Mouse (Mus musculus): Measurements from ENCODE around the gene Tmed5.
"Not testable (repeated sequence)": the region's sequence is repeated elsewhere in the genome, so short reads cannot be mapped to it uniquely, and the experiment has no call there.

The Tmed5 gene

GRCm38 (mm10) chr5:108132441-108133243, at the start of gene Tmed5, which contains the start of gene Ccdc18:
Gene Tmed5 (minus strand): TSS chr5:108132620.
Gene Ccdc18 (plus strand): TSS chr5:108132875.
- peak; percentile 98 for DNase-seq

- DNase-seq: peak; percentile 19 to 29
Measured at GRCm38 (mm10) chr5:108163695-108164094, 31.3 kb upstream of the Tmed5 start.

- no peak for DNase-seq
Measured at GRCm38 (mm10) chr5:108160796-108161195, 28.4 kb upstream of the Tmed5 start.

GRCm38 (mm10) chr5:108152592-108152991, 20.2 kb upstream of the Tmed5 start:
- DNase-seq: no peak

GRCm38 (mm10) chr5:108131849-108132440, 475 bp downstream of the Tmed5 start:
- DNase-seq: peak; percentile 66 to 68

- DNase-seq: no peak
Measured at GRCm38 (mm10) chr5:108120221-108120900, 12.1 kb downstream of the Tmed5 start.

GRCm38 (mm10) chr5:108117693-108118092, 14.7 kb downstream of the Tmed5 start:
- no peak for DNase-seq

- DNase-seq: no peak
Measured at GRCm38 (mm10) chr5:108109346-108109745, 23.1 kb downstream of the Tmed5 start.

GRCm38 (mm10) chr5:108104306-108104705, 28.1 kb downstream of the Tmed5 start:
- DNase-seq: no peak

GRCm38 (mm10) chr5:108100196-108100595, 32.2 kb downstream of the Tmed5 start:
- no peak for DNase-seq

- DNase-seq: no peak
Measured at GRCm38 (mm10) chr5:108097676-108098075, 34.7 kb downstream of the Tmed5 start.

- not testable (repeated sequence) for DNase-seq
Measured at GRCm38 (mm10) chr5:108092731-108093130, 39.7 kb downstream of the Tmed5 start.

GRCm38 (mm10) chr5:108085440-108085839, 47.0 kb downstream of the Tmed5 start:
- no peak for DNase-seq

- DNase-seq: peak; percentile 6 to 21
Measured at GRCm38 (mm10) chr5:108082380-108082779, 50.0 kb downstream of the Tmed5 start.

- DNase-seq: no peak
Measured at GRCm38 (mm10) chr5:108079603-108080002, 52.8 kb downstream of the Tmed5 start.

- no peak for DNase-seq
Measured at GRCm38 (mm10) chr5:108076833-108077540, 55.4 kb downstream of the Tmed5 start.

- DNase-seq: no peak
Measured at GRCm38 (mm10) chr5:108076241-108076640, 56.2 kb downstream of the Tmed5 start.

GRCm38 (mm10) chr5:108072301-108072700, 60.1 kb downstream of the Tmed5 start:
- DNase-seq: no peak

- peak; percentile 94 to 95 for DNase-seq
Measured at GRCm38 (mm10) chr5:108065465-108066411, 66.7 kb downstream of the Tmed5 start, which contains the start of gene Mtf2. Gene Mtf2 (plus strand): TSS chr5:108065674.

GRCm38 (mm10) chr5:108060413-108060812, 72.0 kb downstream of the Tmed5 start:
- no peak for DNase-seq
